Mouse (Mus musculus) erythroid progenitor cell, adult 5-6 weeks (primary cell): Measurements from ENCODE around the gene Elac2. TPM values are rescaled to one million over a fixed set of nuclear protein-coding genes. Genes with fewer than 3 reads are reported as not detected.
A peak's percentile ranks its signal among the peaks of the same experiment; 100 is the strongest.

Experiments used
- ATAC-seq: replicated peaks from 2 replicates; pipeline ENCODE4 v1.8.0; 2016; ENCODE audit warnings: moderate number of reproducible peaks, mild to moderate bottlenecking, moderate TSS enrichment, inconsistent platforms; ENCODE audit not compliant: poor library complexity, low FRiP score, severe bottlenecking
- total RNA-seq, 2 experiments: library from RNA; stranded (forward) in 1 of 2; stranded (reverse) in 1 of 2; fragments of 150-400 nt in 1 of 2; fragments of 186-747, 209-891 nt in 1 of 2; gene quantifications; 2 replicates each; pipeline versions ENCODE4 v1.2.3 to v1.2.4; 2015 to 2017; ENCODE audit warnings: low replicate concordance in 2 of 2

The Elac2 gene
- 6.7 and 7.6 TPM in 2 replicates for total RNA-seq (2015; ENCODE audit: low replicate concordance)
- total RNA-seq (2017; ENCODE audit: low replicate concordance), result 4.8 and 11.0 TPM in 2 replicates

- peak; percentile 99 for ATAC-seq
Observed at GRCm38 (mm10) chr11:64978720-64979488, at the start of gene Elac2. Elac2 (plus strand) TSS chr11:64979038.

- ATAC-seq, result no peak
Observed at GRCm38 (mm10) chr11:64929130-64929529, 49.7 kb upstream of the Elac2 start.

GRCm38 (mm10) chr11:64931060-64931770 is 47.6 kb upstream of the Elac2 start:
- ATAC-seq, result no peak

GRCm38 (mm10) chr11:64937226-64937625 is 41.6 kb upstream of the Elac2 start:
- no peak for ATAC-seq

GRCm38 (mm10) chr11:64941193-64941592 is 37.6 kb upstream of the Elac2 start:
- no peak for ATAC-seq

GRCm38 (mm10) chr11:64949782-64950181 is 29.1 kb upstream of the Elac2 start:
- no peak for ATAC-seq

GRCm38 (mm10) chr11:64956962-64957729 is 21.7 kb upstream of the Elac2 start:
- no peak for ATAC-seq

GRCm38 (mm10) chr11:64962629-64963028 is 16.2 kb upstream of the Elac2 start:
- no peak for ATAC-seq

GRCm38 (mm10) chr11:64968507-64968906 is 10.3 kb upstream of the Elac2 start:
- ATAC-seq, result 0 out of 2 replicates have a peak, but pooled peaks have one; percentile 46

- ATAC-seq, result no peak
Observed at GRCm38 (mm10) chr11:64968939-64969342, 9.9 kb upstream of the Elac2 start.

- no peak for ATAC-seq
Observed at GRCm38 (mm10) chr11:64971471-64971988, 7.3 kb upstream of the Elac2 start.

- ATAC-seq, result no peak
Observed at GRCm38 (mm10) chr11:64972418-64972817, 6.4 kb upstream of the Elac2 start.

- ATAC-seq, result 0 out of 2 replicates have a peak, but pooled peaks have one; percentile 2
Observed at GRCm38 (mm10) chr11:64979489-64979845, 629 bp downstream of the Elac2 start.

GRCm38 (mm10) chr11:64988556-64988955 is 9.7 kb downstream of the Elac2 start:
- no peak for ATAC-seq

GRCm38 (mm10) chr11:64998439-64998838 is 19.6 kb downstream of the Elac2 start:
- no peak for ATAC-seq

- no peak for ATAC-seq
Observed at GRCm38 (mm10) chr11:64999685-65000084, 20.8 kb downstream of the Elac2 start.

GRCm38 (mm10) chr11:65001729-65002128 is 22.9 kb downstream of the Elac2 start:
- no peak for ATAC-seq

- no peak for ATAC-seq
Observed at GRCm38 (mm10) chr11:65003611-65004010, 24.8 kb downstream of the Elac2 start.

- ATAC-seq, result no peak
Observed at GRCm38 (mm10) chr11:65004836-65005235, 26.0 kb downstream of the Elac2 start.

GRCm38 (mm10) chr11:65006047-65006446 is 27.2 kb downstream of the Elac2 start:
- ATAC-seq, result no peak
